Mouse (Mus musculus) NIH3T3 (cell line): ENCODE measurements around the gene Cops3.

ENCODE experiments used
- DNase-seq: peaks from one replicate; pipeline ENCODE4 v3.0.0-alpha.2; 2012; ENCODE audit warnings: low read depth

Gene Cops3

DNA sequence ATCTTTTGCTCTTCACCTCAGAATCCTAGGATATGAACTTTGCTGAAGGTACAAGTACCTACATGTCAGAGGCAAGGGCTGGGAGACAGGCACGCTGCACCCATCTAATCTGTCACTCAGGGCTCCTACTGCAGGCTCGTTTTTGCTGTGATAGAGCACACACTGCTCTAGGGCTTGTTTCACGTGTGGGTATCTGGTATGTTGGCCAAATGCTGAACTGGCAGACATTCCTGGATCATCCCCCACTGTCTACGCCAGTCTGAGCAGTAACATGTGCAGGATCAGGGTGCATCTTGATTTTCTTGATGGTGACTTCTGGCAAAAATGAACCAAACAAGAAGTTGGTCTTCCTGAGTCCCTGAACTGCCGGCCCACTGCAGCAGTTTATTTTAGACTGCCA is 62.4 kb downstream of the Cops3 start:
- no peak for DNase-seq

DNA sequence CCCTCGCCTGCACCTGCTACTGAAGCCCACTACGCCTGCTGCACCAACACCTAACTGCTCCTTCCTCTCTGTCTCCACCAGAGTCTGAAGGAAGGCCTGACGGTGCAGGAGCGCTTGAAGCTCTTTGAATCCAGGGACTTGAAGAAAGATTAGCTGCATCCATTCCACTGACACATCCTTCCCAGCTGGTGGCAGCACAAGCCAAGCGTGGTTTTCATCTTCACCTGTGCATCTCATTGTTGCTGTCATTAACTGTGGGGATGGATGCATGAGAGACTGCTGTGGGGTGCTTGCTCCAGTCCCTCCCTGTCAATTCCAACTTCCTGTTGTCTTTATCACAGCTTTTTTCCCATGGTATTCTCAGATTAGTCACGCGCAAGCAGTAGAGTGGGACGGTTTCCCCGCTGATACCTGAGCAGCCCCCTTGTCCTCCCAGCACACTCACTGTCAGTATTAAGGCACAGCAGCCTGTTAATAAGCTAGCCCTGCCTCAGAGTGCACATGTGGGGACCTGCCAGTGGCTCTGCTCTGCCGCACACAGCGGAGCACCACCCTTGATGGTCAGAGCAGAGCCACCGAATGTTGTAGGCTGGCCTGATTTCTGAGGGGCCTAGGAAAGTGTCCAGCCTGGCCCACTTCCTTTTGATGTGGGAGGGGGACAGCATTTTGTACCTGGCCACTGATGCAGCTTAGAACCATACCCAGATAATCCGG is 64.0 kb downstream of the Cops3 start:
- no peak for DNase-seq

DNA sequence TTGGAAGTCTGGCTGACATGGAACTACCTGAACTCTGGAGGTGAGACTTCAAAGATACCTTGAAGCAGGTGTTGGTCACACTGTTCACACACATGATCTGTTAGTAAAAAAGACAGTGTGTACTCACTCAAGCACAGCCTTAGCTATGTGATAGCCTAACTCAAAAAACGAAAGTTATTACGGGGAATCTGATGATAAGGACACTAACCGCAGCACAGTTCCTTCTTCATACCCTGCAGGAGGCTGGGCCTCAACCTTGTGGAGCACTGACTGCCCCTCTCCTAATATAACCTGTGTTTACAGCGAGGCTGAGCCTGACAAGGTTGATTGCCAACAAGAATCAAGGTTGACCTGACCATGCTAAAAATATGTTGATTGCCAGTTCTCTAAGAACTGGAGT is 65.1 kb downstream of the Cops3 start:
- no peak for DNase-seq

- no peak for DNase-seq
Observed at GRCm38 (mm10) chr11:59772902-59773301, 66.7 kb downstream of the Cops3 start.

- no peak for DNase-seq
Observed at GRCm38 (mm10) chr11:59772291-59772690, 67.3 kb downstream of the Cops3 start.

DNA sequence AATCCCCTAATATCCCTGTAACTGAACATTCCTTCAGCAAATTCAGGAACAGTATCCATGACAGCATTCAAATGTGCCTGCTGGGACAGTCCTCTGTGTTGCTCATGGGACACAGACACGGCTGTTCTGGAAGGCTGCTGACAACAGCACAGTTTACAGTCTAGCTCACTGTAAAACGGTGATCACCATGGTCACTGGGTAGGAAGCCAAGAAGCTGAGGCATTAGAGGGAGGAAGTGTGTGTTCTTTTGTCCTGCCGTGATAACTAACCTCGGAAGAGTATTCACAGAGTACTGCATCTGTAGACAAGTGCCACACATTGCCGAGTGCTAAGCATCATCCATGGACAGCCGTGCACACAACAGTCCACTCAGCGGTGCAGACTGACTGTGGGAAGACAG is 68.9 kb downstream of the Cops3 start:
- DNase-seq = no peak

DNA sequence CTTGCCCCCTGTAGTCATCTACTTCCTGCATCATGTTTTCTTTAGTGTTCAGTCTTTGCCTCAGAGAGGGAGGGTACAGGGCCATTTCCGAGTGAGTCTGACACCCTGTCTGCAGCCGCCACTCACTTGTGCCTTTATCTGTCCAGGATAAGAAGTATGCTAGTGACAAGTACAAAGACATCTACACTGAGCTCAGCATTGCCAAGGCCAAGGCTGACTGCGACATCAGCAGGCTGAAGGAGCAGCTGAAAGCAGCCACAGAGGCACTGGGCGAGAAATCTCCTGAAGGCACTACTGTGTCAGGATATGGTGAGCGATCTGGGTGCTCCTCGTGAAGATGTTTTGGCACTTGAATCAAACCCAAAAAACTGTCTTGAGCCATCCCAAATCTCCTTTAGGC is 69.9 kb downstream of the Cops3 start:
- DNase-seq = no peak

GRCm38 (mm10) chr11:59769307-59769706 is 70.3 kb downstream of the Cops3 start:
- DNase-seq = no peak
